In genomic region chr14:121660167-121660894, GRCm38 (mm10) we compare ENCODE assay signal across 16 mouse cellular contexts.
DNase-seq lines count a peak whose midpoint lies in the region; ATAC-seq lines count a peak whose summit lies in the region.
"Had no signal": no experiment of that assay in that cellular context is flagged by ENCODE, and none has a peak within 500 bp of the region (broad histone marks: within the 10 kb centered on the region; RNA-seq: fewer than 3 reads in every experiment).

No protein-coding gene starts in this region.

- H3K4me3 ChIP-seq in heart, embryonic 10.5 days, result no peak overlapping the region
- H3K4me3 ChIP-seq in intestine, embryonic 15.5 days (replicated peaks), result no peak overlapping the region
- no peak overlapping the region for H3K4me3 ChIP-seq in midbrain, embryonic 13.5 days (replicated peaks)
- H3K4me3 ChIP-seq: forebrain, embryonic 10.5 days; liver, embryonic 12.5 days; neural tube, embryonic 12.5 days had no signal

- H3K4me2 ChIP-seq in intestine, embryonic 15.5 days (replicated peaks), result no peak overlapping the region
- H3K4me2 ChIP-seq in midbrain, embryonic 13.5 days (replicated peaks), result no peak overlapping the region
- H3K4me2 ChIP-seq: liver, embryonic 12.5 days; neural tube, embryonic 12.5 days had no signal

- DNase-seq in heart, adult 18-20 months, result peak; percentile 64 to 68
- DNase-seq in heart, embryonic 10.5 days (ENCODE audit: low spot score), result no peak
- DNase-seq in NIH3T3 (ENCODE audit: low read depth), result peak; percentile 32
- peak; percentile 80 for DNase-seq in lung, postnatal 36 days
- DNase-seq in left cerebral cortex, adult 11 months (ENCODE audit: low spot score), result no peak
- DNase-seq in right cerebral cortex, adult 18-20 months, result no peak
- DNase-seq: left cerebral cortex, postnatal 4 days; thymus, postnatal 25 days had no signal

- H3K9ac ChIP-seq in intestine, embryonic 15.5 days, result no peak overlapping the region
- no peak overlapping the region for H3K9ac ChIP-seq in midbrain, embryonic 13.5 days (replicated peaks)
- H3K9ac ChIP-seq: liver, embryonic 12.5 days; neural tube, embryonic 12.5 days had no signal

- peaks cover 31% of the 10 kb centered on the region for H3K4me1 ChIP-seq in heart, embryonic 10.5 days
- peaks cover 9% of the 10 kb centered on the region for H3K4me1 ChIP-seq in intestine, embryonic 15.5 days (replicated peaks)
- no peaks in the 10 kb centered on the region for H3K4me1 ChIP-seq in midbrain, embryonic 13.5 days (replicated peaks)
- H3K4me1 ChIP-seq: forebrain, embryonic 10.5 days had no signal

- no peaks in the 10 kb centered on the region for H3K27me3 ChIP-seq in heart, embryonic 10.5 days (ENCODE audit: insufficient read depth, poor library complexity, severe bottlenecking)
- H3K27me3 ChIP-seq in intestine, embryonic 15.5 days (replicated peaks), result no peaks in the 10 kb centered on the region
- H3K27me3 ChIP-seq in midbrain, embryonic 13.5 days, result no peaks in the 10 kb centered on the region
- H3K27me3 ChIP-seq: liver, embryonic 12.5 days; neural tube, embryonic 12.5 days had no signal

- H3K27ac ChIP-seq in heart, embryonic 10.5 days, result no peak overlapping the region
- peak overlapping the region; percentile 59; the same call in 1 of the 2 replicates for H3K27ac ChIP-seq in intestine, embryonic 15.5 days
- H3K27ac ChIP-seq in midbrain, embryonic 13.5 days, result no peak overlapping the region
- H3K27ac ChIP-seq: forebrain, embryonic 10.5 days; liver, embryonic 12.5 days; neural tube, embryonic 12.5 days had no signal

- no peaks in the 10 kb centered on the region for H3K9me3 ChIP-seq in heart, embryonic 10.5 days
- H3K9me3 ChIP-seq in intestine, embryonic 15.5 days, result no peaks in the 10 kb centered on the region
- no peaks in the 10 kb centered on the region for H3K9me3 ChIP-seq in midbrain, embryonic 13.5 days
- H3K9me3 ChIP-seq: forebrain, embryonic 10.5 days; liver, embryonic 12.5 days; neural tube, embryonic 12.5 days had no signal

- ATAC-seq in intestine, embryonic 15.5 days, result no peak
- ATAC-seq in midbrain, embryonic 13.5 days, result no peak
- ATAC-seq: activated CD4-positive, CD25-positive, alpha-beta regulatory T cell, adult 4 months; inflammation-experienced regulatory T-cells, adult 6 months; liver, embryonic 12.5 days; midbrain, embryonic 16.5 days had no signal

- 0 out of 2 replicates have a peak, but pooled peaks cover 8% of the 10 kb centered on the region for H3K36me3 ChIP-seq in heart, embryonic 10.5 days
- H3K36me3 ChIP-seq in intestine, embryonic 15.5 days, result 0 out of 2 replicates have a peak, but pooled peaks cover 7% of the 10 kb centered on the region
- no peaks in the 10 kb centered on the region for H3K36me3 ChIP-seq in midbrain, embryonic 13.5 days
- H3K36me3 ChIP-seq: liver, embryonic 12.5 days; neural tube, embryonic 12.5 days had no signal

- 62% methylated on average over 15 of the region's 15 CpGs for WGBS in heart, embryonic 10.5 days
- 75% methylated on average over 15 of the region's 15 CpGs for WGBS in intestine, embryonic 15.5 days
- 88% methylated on average over 15 of the region's 15 CpGs for WGBS in midbrain, embryonic 13.5 days

Comparison
In these comparisons a context has a peak if more than half of its experiments do, and no peak if none do; other contexts are left out.
1. DNase-seq: peak in heart, adult 18-20 months (2 of 2), NIH3T3 (single experiment) and lung, postnatal 36 days (single experiment); none in heart, embryonic 10.5 days (single experiment), left cerebral cortex, adult 11 months (single experiment) and right cerebral cortex, adult 18-20 months (single experiment).